Mouse (Mus musculus) lung, adult 2 months (tissue): Measurements from ENCODE around the gene Ldb2. TPM values are rescaled to one million over a fixed set of nuclear protein-coding genes. Genes with fewer than 3 reads are reported as not detected.

Source experiments
- DNase-seq: peaks from one replicate; pipeline ENCODE4 v3.0.0; 2022
- H3K4me1 ChIP-seq: fragments of 200-500 bp; 2 replicates; pipeline ENCODE4 v1.6.1; 2011; ENCODE audit warnings: low read length; ENCODE audit not compliant: control insufficient read depth, insufficient read depth
- H3K4me3 ChIP-seq: fragments of 200-500 bp; replicated peaks from 2 replicates; pipeline ENCODE3; 2011; ENCODE audit warnings: low read depth, mild to moderate bottlenecking, control low read depth, low read length; ENCODE audit errors: extremely low read depth
- CTCF ChIP-seq: fragments of 200-500 bp; IDR thresholded peaks from 2 replicates; pipeline ENCODE4 v1.5.1; 2011; ENCODE audit warnings: mild to moderate bottlenecking, low read length, control low read depth; ENCODE audit not compliant: insufficient read depth
- POLR2A ChIP-seq: fragments of 200-500 bp; IDR thresholded peaks from 2 replicates; pipeline ENCODE4 v1.6.1; 2011; ENCODE audit warnings: low read depth, mild to moderate bottlenecking, control low read depth, low read length, borderline replicate concordance; ENCODE audit errors: extremely low read depth
- WGBS: fragments of 180-500 bp; shearing (Covaris S2); methylation state at CpG from one replicate; pipeline ENCODE4 v1.1.7; 2018; 5-methylcytosine and 5-hydroxymethylcytosine counted together
- polyA plus RNA-seq: library from polyadenylated mRNA; depleted of rRNA; stranded (reverse); fragments of >200 nt; gene quantifications from 2 replicates; pipeline ENCODE4 v1.2.3, GENCODE M21; 2012

Ldb2 gene
- polyA plus RNA-seq, 1 experiment: 177 TPM

DNA sequence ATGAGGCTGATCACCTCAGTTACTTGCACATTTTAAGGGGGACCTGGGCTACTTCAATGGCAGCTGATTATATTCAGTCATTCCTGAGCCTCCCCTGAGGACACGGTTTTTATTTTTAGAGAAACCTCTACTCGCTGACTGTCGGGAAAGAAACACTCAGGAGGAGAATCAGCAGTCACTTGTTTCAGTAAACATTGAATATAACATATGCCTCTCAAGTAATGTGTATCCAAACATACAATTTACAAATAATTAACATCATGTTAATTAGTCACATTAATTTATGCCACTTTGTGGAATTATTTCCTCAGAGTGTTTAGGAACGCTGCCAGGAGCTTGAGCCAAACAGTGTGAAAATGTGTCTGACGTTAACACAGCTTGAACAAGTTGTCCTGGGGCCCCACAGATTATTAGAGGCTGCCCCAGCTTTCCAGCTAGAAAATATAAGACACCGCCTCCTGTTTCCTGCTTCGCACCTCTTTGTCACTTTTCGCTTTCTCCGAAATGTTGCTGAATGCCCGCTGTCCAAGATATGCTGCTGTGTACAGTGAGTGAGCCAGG lies 219.5 kb downstream of the Ldb2 start:
- no peak for DNase-seq
- WGBS: 57% methylated on average over 10 of the region's 10 CpGs
- H3K4me1 ChIP-seq: 0 out of 2 replicates have a peak, but pooled peaks cover 4% of the 10 kb centered on the region
- H3K4me3 ChIP-seq: no peak overlapping the region
- no peak for TF ChIP-seq POLR2A

- WGBS: 63% methylated on average over 2 of the region's 2 CpGs
- TF ChIP-seq POLR2A (no peak), CTCF (no peak)
- 0 out of 2 replicates have a peak, but pooled peaks cover 4% of the 10 kb centered on the region for H3K4me1 ChIP-seq
- no peak for DNase-seq
- no peak overlapping the region for H3K4me3 ChIP-seq
Measured at GRCm38 (mm10) chr5:44576682-44577349, 222.7 kb downstream of the Ldb2 start.

GRCm38 (mm10) chr5:44574681-44575080 lies 224.8 kb downstream of the Ldb2 start:
- 92% methylated on average over 1 of the region's 1 CpGs for WGBS
- no peak for TF ChIP-seq POLR2A
- no peak for TF ChIP-seq CTCF

DNA sequence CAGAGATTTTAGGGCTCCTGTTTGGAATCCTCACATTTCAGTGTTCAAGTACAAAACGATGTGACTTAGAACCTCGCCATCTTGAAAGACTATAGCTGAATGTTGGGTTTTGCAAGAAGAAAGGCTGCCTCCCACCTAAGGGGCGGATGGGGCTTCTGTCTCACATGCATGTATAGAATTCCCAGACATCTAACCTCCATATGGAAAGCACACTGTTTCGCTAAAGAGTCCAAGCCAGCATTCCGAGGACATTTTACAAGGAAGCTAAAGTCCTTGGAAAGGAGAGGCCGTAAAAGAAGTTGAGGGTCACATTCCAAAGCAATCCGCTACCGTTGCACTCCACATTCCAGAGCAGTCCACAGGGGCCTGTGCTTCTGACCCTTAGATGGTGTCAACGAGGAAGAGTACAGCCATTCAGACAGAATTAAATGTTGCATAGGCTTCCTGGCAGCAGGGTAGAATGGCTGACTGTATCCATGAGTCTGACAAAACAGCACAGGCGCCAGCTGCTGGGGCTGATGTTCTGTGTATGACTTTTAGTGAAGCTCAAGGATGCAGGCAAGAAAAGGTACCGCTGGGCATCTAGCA lies 245.6 kb downstream of the Ldb2 start:
- 76% methylated on average over 11 of the region's 11 CpGs for WGBS

More at GRCm38 (mm10) chr5:44574681-44575080, 224.8 kb downstream of the Ldb2 start:
- H3K4me1 ChIP-seq: 0 out of 2 replicates have a peak, but pooled peaks cover 2% of the 10 kb centered on the region
- no peak for DNase-seq
- H3K4me3 ChIP-seq: no peak overlapping the region

DNA sequence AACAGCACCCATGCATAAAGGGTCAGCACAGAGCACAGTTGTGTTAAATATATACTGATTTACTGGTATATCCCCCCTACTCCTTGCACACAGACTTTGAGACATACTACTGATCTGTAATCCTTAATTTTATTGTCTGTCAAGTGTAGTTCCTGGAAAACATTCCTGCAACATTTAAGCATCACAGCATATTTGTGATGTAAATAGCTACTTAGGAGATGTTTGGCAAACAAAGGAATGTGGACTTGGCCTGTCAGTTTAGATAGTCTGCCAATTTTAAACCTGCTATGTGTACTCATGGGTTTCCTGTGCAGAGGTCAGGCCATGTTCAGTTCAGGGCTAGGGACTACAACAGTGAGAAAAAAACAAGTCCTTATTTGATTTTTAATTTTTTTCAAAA lies 246.3 kb downstream of the Ldb2 start:
- no peak for DNase-seq
- no peak overlapping the region for H3K4me3 ChIP-seq
- peaks cover 4% of the 10 kb centered on the region; the same call in 1 of the 2 replicates for H3K4me1 ChIP-seq
- no peak for TF ChIP-seq CTCF
- TF ChIP-seq POLR2A: no peak

More for the DNA sequence above, 245.6 kb downstream of the Ldb2 start:
- Histone ChIP-seq H3K4me1 (peaks cover 4% of the 10 kb centered on the region; the same call in 1 of the 2 replicates), H3K4me3 (no peak overlapping the region)
- TF ChIP-seq CTCF (no peak), POLR2A (no peak)
- DNase-seq: no peak

DNA sequence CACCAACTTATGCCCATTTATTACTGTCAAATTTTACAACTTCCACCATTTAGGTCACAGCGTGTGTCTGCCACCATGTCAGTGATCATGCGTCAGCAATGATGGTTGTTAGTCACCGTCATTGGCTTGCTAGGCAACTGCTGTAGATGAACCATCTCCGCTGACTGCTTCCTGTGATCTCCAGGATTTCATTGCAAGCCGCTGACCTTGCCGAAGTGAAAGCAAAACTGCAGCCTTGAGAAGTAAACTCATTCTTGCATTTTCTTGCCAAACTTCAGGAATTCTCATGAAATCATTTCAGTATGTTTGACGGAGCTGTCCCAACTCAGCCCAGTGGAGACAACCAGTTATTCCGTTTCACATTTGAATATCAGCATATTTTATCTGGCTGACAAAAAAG lies 247.4 kb downstream of the Ldb2 start:
- DNase-seq: no peak
- H3K4me1 ChIP-seq: peaks cover 4% of the 10 kb centered on the region; the same call in 1 of the 2 replicates
- TF ChIP-seq CTCF (no peak), POLR2A (no peak)
- H3K4me3 ChIP-seq: peak overlapping the region; percentile 2
- WGBS: 59% methylated on average over 8 of the region's 8 CpGs

DNA sequence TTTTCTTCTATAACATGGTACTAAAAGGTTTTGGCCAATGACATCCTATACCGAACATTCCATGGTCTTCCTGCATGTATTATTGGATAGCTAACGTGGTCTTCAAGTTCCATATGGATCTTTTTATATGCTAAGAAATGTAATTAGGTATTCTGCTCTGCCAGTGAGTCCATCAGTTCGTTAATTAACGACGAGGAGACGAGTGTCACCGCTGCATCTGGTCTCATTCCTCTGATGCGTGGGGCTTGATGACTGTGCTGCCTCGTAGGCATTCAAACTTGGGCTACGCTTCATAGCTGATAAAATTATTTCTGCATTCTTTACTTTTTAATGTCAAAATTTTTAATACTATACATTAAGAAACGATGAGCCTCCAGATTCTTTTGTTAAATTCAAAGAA lies 251.0 kb downstream of the Ldb2 start:
- no peak overlapping the region for H3K4me3 ChIP-seq
- DNase-seq: no peak
- no peak for TF ChIP-seq POLR2A
- TF ChIP-seq CTCF: no peak
- peaks cover 4% of the 10 kb centered on the region; the same call in 1 of the 2 replicates for H3K4me1 ChIP-seq
- 93% methylated on average over 11 of the region's 11 CpGs for WGBS

GRCm38 (mm10) chr5:44543472-44544132 lies 255.9 kb downstream of the Ldb2 start:
- TF ChIP-seq POLR2A (no peak), CTCF (no peak)
- 91% methylated on average over 2 of the region's 2 CpGs for WGBS
- Histone ChIP-seq H3K4me3 (no peak overlapping the region), H3K4me1 (no peaks in the 10 kb centered on the region)
- no peak for DNase-seq

DNA sequence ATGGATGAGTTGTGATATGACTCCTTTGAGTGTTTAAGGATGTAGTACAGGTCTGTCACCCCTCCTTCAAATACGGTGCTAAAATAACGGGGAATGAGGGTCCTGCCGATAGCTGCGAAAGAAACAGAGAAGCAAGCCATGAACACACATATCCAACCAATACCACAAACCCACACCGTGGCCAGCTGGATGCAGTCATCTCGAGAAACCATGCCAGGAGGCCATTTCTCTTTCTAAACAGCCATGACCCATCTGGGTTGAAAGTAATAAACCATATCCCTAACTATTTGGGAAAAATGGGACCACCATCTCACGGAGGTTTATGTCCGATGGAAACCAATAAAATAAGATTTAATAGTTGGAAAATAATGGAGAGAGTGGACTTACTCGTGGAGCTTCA lies 257.7 kb downstream of the Ldb2 start:
- 83% methylated on average over 9 of the region's 9 CpGs for WGBS
- Histone ChIP-seq H3K4me1 (no peaks in the 10 kb centered on the region), H3K4me3 (no peak overlapping the region)
- no peak for DNase-seq
- no peak for TF ChIP-seq POLR2A
- TF ChIP-seq CTCF: no peak
